Mouse (Mus musculus): ENCODE measurements around the gene 5730596B20Rik. TPM values are rescaled to one million over a fixed set of nuclear protein-coding genes. Genes with fewer than 3 reads are reported as not detected.

The 5730596B20Rik gene
- polyA plus RNA-seq, 1 experiment = not detected

GRCm38 (mm10) chr6:52176391-52176790 is 907 bp upstream of the 5730596B20Rik start:
- TF ChIP-seq CTCF (IDR thresholded peaks at IDR 0.05; ENCODE audit: control insufficient read depth, insufficient read depth, low read length) (no peak), POLR2A (IDR thresholded peaks at IDR 0.05; ENCODE audit: borderline replicate concordance, control insufficient read depth, low read depth, low read length) (no peak)
- WGBS = 85% methylated on average over 6 of the region's 6 CpGs
- no peaks in the 10 kb centered on the region for H3K4me1 ChIP-seq (ENCODE audit: control insufficient read depth, insufficient read depth, low read length)
- no peak overlapping the region for H3K27ac ChIP-seq (ENCODE audit: control insufficient read depth, insufficient read depth, low read depth, low read length, poor library complexity)
- H3K4me3 ChIP-seq (replicated peaks; ENCODE audit: control insufficient read depth, low read depth, low read length) = no peak overlapping the region

DNA sequence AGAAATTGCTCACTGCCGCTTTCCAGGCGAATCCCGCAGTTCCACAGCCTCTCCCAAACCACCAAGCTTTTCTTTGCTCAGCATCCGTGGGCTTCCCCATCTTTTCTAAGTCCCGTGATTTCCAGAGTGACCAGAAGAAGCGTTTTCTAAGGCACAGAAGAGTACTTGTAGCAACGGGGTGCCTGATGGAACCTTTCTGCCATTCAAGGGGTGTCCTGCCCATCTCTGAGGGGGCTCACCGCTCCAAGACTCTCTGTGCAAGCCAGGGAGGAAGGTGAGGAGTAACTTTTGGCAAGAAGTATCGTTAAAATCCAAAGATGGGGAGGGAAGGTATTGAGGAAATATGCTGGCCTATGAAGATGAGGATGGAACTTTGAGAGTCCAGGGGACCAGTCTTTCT is 508 bp downstream of the 5730596B20Rik start:
- Histone ChIP-seq H3K4me1 (ENCODE audit: control insufficient read depth, insufficient read depth, low read length) (no peaks in the 10 kb centered on the region), H3K4me3 (replicated peaks; ENCODE audit: control insufficient read depth, low read depth, low read length) (no peak overlapping the region), H3K27ac (ENCODE audit: control insufficient read depth, insufficient read depth, low read depth, low read length, poor library complexity) (no peak overlapping the region)
- WGBS = 82% methylated on average over 9 of the region's 9 CpGs
- TF ChIP-seq CTCF (IDR thresholded peaks at IDR 0.05; ENCODE audit: control insufficient read depth, insufficient read depth, low read length) = no peak

DNA sequence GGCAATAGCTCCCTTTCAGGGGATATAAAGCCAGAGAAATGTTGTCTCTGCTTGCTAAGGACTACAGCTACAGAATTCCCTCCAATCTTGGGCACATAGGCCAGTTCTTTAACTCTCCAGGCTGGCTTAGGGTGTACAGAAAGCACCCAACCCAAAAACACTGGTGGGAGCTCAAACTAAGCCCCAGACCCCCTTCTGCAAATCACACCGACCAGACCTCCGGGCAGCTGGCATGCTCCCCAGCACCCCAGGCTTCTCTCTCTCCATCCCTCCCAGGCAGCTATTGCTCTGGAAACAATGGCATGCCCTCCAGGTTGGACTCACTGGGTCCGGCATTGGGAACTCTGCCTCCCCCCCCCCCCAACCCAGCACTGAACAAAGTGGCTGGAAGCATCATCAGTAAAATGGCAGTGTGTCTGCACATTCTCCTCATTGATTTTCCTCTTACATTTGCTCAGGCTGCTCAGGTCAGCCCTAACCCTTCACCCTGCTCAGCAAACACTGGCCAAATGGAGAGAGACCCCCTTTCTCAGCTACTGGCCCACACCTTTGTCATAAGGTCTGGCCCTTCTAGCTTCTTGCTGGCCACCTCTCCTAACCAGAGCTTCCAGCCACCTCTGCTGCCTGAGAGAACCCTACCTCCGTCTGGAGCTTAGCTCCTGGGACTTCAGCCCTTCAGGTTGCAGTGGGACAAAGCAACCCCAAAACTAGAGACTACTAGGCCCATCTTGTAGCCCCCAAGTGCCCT is 1.8 kb downstream of the 5730596B20Rik start:
- Histone ChIP-seq H3K4me3 (replicated peaks; ENCODE audit: control insufficient read depth, low read depth, low read length) (no peak overlapping the region), H3K27ac (ENCODE audit: control insufficient read depth, insufficient read depth, low read depth, low read length, poor library complexity) (no peak overlapping the region)
- 77% methylated on average over 4 of the region's 4 CpGs for WGBS

DNA sequence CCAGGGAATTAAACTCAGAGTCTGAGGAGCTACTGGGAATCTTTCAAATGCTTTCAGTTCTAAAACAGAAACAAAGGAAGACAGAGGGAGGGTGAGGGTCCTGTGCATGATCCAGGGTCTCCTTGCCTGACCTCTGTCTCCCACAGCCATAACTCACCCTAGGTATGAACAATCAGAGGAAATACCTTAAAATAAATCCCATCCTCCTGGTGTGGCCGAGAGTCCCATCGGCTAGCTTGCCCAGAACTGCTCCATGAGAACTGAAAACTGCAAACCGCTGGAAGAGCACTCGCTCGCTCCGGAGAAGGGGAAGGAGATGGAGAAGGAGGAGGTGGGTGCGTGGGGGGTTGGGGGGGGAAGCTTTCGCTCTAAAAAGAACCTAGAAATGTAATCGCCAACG is 2.4 kb downstream of the 5730596B20Rik start:
- TF ChIP-seq POLR2A (IDR thresholded peaks at IDR 0.05; ENCODE audit: borderline replicate concordance, control insufficient read depth, low read depth, low read length) (no peak), CTCF (IDR thresholded peaks at IDR 0.05; ENCODE audit: control insufficient read depth, insufficient read depth, low read length) (no peak)
- no peak overlapping the region for H3K4me3 ChIP-seq (replicated peaks; ENCODE audit: control insufficient read depth, low read depth, low read length)
- WGBS = 85% methylated on average over 10 of the region's 10 CpGs
- H3K4me1 ChIP-seq (ENCODE audit: control insufficient read depth, insufficient read depth, low read length) = no peaks in the 10 kb centered on the region
- H3K27ac ChIP-seq (ENCODE audit: control insufficient read depth, insufficient read depth, low read depth, low read length, poor library complexity) = no peak overlapping the region

More for the DNA sequence above, 1.8 kb downstream of the 5730596B20Rik start:
- TF ChIP-seq POLR2A (IDR thresholded peaks at IDR 0.05; ENCODE audit: borderline replicate concordance, control insufficient read depth, low read depth, low read length) (no peak), CTCF (IDR thresholded peaks at IDR 0.05; ENCODE audit: control insufficient read depth, insufficient read depth, low read length) (no peak)
- no peaks in the 10 kb centered on the region for H3K4me1 ChIP-seq (ENCODE audit: control insufficient read depth, insufficient read depth, low read length)

- Histone ChIP-seq H3K4me1 (ENCODE audit: control insufficient read depth, insufficient read depth, low read length) (no peaks in the 10 kb centered on the region), H3K4me3 (replicated peaks; ENCODE audit: control insufficient read depth, low read depth, low read length) (no peak overlapping the region), H3K27ac (ENCODE audit: control insufficient read depth, insufficient read depth, low read depth, low read length, poor library complexity) (no peak overlapping the region)
- WGBS = 86% methylated on average over 11 of the region's 11 CpGs
- TF ChIP-seq POLR2A (IDR thresholded peaks at IDR 0.05; ENCODE audit: borderline replicate concordance, control insufficient read depth, low read depth, low read length) (no peak), CTCF (IDR thresholded peaks at IDR 0.05; ENCODE audit: control insufficient read depth, insufficient read depth, low read length) (no peak)
Measured at GRCm38 (mm10) chr6:52180213-52180710, 3.0 kb downstream of the 5730596B20Rik start.

DNA sequence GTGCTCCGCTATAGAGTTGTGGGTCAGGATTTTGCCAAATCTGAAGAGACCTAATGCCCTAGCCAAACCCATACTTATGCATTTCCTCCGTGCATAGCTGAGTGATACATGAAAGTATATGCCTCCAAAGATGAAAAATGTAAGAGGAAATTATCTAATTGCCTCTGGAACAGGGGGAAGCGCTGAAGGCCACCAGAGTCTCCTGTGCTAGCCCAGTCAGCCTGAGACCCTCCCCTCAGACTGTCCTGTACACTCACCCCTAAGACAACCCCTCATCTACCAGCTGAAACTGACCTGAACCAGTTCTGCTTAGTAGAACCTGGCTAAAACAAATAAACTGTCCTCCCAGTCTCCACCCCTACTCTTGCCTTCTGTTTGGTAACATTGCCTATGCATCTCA is 3.4 kb downstream of the 5730596B20Rik start:
- Histone ChIP-seq H3K4me1 (ENCODE audit: control insufficient read depth, insufficient read depth, low read length) (no peaks in the 10 kb centered on the region), H3K27ac (ENCODE audit: control insufficient read depth, insufficient read depth, low read depth, low read length, poor library complexity) (no peak overlapping the region), H3K4me3 (replicated peaks; ENCODE audit: control insufficient read depth, low read depth, low read length) (no peak overlapping the region)
- no peak for TF ChIP-seq POLR2A (IDR thresholded peaks at IDR 0.05; ENCODE audit: borderline replicate concordance, control insufficient read depth, low read depth, low read length)
- TF ChIP-seq CTCF (IDR thresholded peaks at IDR 0.05; ENCODE audit: control insufficient read depth, insufficient read depth, low read length) = no peak
- 79% methylated on average over 3 of the region's 3 CpGs for WGBS

DNA sequence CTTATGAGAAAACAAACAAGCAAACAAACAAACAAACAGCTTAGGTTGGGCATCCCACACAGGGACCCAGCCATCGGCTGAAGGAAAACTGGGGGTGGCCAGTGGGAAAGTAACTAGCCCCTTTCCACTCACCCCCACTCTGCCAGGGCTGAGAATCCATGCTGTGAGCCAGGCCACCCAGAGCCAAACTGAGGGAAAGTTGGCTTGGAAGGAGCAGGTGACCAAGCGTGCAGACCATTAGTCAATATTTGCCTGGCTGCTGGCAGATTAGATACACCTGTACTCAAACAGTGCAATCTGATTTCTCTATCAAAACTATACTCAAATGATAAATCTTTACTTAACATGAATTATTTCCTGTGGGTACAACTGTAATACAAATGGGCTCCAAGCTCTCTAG is 4.7 kb downstream of the 5730596B20Rik start:
- no peaks in the 10 kb centered on the region for H3K4me1 ChIP-seq (ENCODE audit: control insufficient read depth, insufficient read depth, low read length)
- WGBS = 79% methylated on average over 2 of the region's 2 CpGs

GRCm38 (mm10) chr6:52182793-52183192 is 5.5 kb downstream of the 5730596B20Rik start:
- Histone ChIP-seq H3K4me1 (ENCODE audit: control insufficient read depth, insufficient read depth, low read length) (no peaks in the 10 kb centered on the region), H3K27ac (ENCODE audit: control insufficient read depth, insufficient read depth, low read depth, low read length, poor library complexity) (no peak overlapping the region), H3K4me3 (replicated peaks; ENCODE audit: control insufficient read depth, low read depth, low read length) (no peak overlapping the region)
- 91% methylated on average over 1 of the region's 1 CpGs for WGBS
- no peak for TF ChIP-seq POLR2A (IDR thresholded peaks at IDR 0.05; ENCODE audit: borderline replicate concordance, control insufficient read depth, low read depth, low read length)
- TF ChIP-seq CTCF (IDR thresholded peaks at IDR 0.05; ENCODE audit: control insufficient read depth, insufficient read depth, low read length) = no peak

More for the DNA sequence above, 4.7 kb downstream of the 5730596B20Rik start:
- TF ChIP-seq POLR2A (IDR thresholded peaks at IDR 0.05; ENCODE audit: borderline replicate concordance, control insufficient read depth, low read depth, low read length) = no peak
- no peak for TF ChIP-seq CTCF (IDR thresholded peaks at IDR 0.05; ENCODE audit: control insufficient read depth, insufficient read depth, low read length)
- Histone ChIP-seq H3K27ac (ENCODE audit: control insufficient read depth, insufficient read depth, low read depth, low read length, poor library complexity) (no peak overlapping the region), H3K4me3 (replicated peaks; ENCODE audit: control insufficient read depth, low read depth, low read length) (no peak overlapping the region)

All from bone marrow, adult 2 months (tissue).